10 mouse cellular contexts compared by ENCODE assay signal in genomic region chr4:33589207-33589606, GRCm38 (mm10).
DNase-seq lines count a peak whose midpoint lies in the region; ATAC-seq and TF ChIP-seq lines count a peak whose summit lies in the region.
"Had no signal": no experiment of that assay in that cellular context is flagged by ENCODE, and none has a peak within 500 bp of the region (broad histone marks: within the 10 kb centered on the region; RNA-seq: fewer than 3 reads in every experiment).

No protein-coding gene starts in this region.

- H3K4me1 ChIP-seq in kidney, embryonic 14.5 days (ENCODE audit: control insufficient read depth, insufficient read depth, low read length), result peaks cover 9% of the 10 kb centered on the region; the same call in 1 of the 2 replicates
- H3K4me1 ChIP-seq in hindbrain, postnatal 0 days (ENCODE audit: insufficient read depth, low read length), result no peaks in the 10 kb centered on the region

- H3K27me3 ChIP-seq in kidney, embryonic 14.5 days (ENCODE audit: control insufficient read depth, insufficient read depth, low read length), result no peaks in the 10 kb centered on the region
- H3K27me3 ChIP-seq in hindbrain, postnatal 0 days (ENCODE audit: insufficient read depth, low read length), result no peaks in the 10 kb centered on the region

- 7% methylated on average over 8 of the region's 8 CpGs for WGBS in kidney, embryonic 14.5 days
- 3% methylated on average over 8 of the region's 8 CpGs for WGBS in hindbrain, postnatal 0 days

- TF ChIP-seq CTCF in hindbrain, postnatal 0 days (IDR thresholded peaks at IDR 0.05; ENCODE audit: low read depth), result no peak

- H3K9ac ChIP-seq in kidney, embryonic 14.5 days (ENCODE audit: low read depth, low read length), result no peak overlapping the region
- H3K9ac ChIP-seq in hindbrain, postnatal 0 days (replicated peaks; ENCODE audit: low read length), result no peak overlapping the region

- peak overlapping the region; percentile 22 for H3K4me2 ChIP-seq in kidney, embryonic 14.5 days (replicated peaks; ENCODE audit: low read depth, low read length)
- peak overlapping the region; percentile 29; the same call in 1 of the 2 replicates for H3K4me2 ChIP-seq in hindbrain, postnatal 0 days (ENCODE audit: low read depth, low read length)

- H3K27ac ChIP-seq in kidney, embryonic 14.5 days (ENCODE audit: low read depth, low read length), result no peak overlapping the region
- H3K27ac ChIP-seq in hindbrain, postnatal 0 days, result no peak overlapping the region

- no peak for DNase-seq in kidney, adult 11 months
- DNase-seq in embryo, embryonic 11 days, result peak; percentile 69
- DNase-seq in hindbrain, postnatal 0 days (ENCODE audit: low spot score), result peak; percentile 27
- DNase-seq in retina, postnatal 1 day, result peak; percentile 51
- DNase-seq in urinary bladder, postnatal 25 days (ENCODE audit: low spot score), result no peak
- DNase-seq in kidney, postnatal 10 days, result no peak
- DNase-seq: liver had no signal

- no peaks in the 10 kb centered on the region for H3K36me3 ChIP-seq in kidney, embryonic 14.5 days (ENCODE audit: control insufficient read depth, insufficient read depth, low read length)
- H3K36me3 ChIP-seq in hindbrain, postnatal 0 days (ENCODE audit: insufficient read depth, low read length), result no peaks in the 10 kb centered on the region

- ATAC-seq in kidney, embryonic 14.5 days (ENCODE audit: low FRiP score, low TSS enrichment), result no peak
- no peak for ATAC-seq in hindbrain, postnatal 0 days
- no peak for ATAC-seq in erythroblast, adult 5-6 weeks (replicated peaks; ENCODE audit: low FRiP score, poor library complexity, severe bottlenecking)

- H3K9me3 ChIP-seq in kidney, embryonic 14.5 days (ENCODE audit: control insufficient read depth, low read length), result peaks cover 8% of the 10 kb centered on the region; the same call in 1 of the 2 replicates
- peaks cover 5% of the 10 kb centered on the region; the same call in 1 of the 2 replicates for H3K9me3 ChIP-seq in hindbrain, postnatal 0 days (ENCODE audit: low read length)

- no peak overlapping the region for H3K4me3 ChIP-seq in kidney, embryonic 14.5 days (ENCODE audit: low read length)
- H3K4me3 ChIP-seq in hindbrain, postnatal 0 days (ENCODE audit: low read length), result no peak overlapping the region
- H3K4me3 ChIP-seq: myocyte had no signal

Comparison
In these comparisons a context has a peak if more than half of its experiments do, and no peak if none do; other contexts are left out.
1. DNase-seq: peak in embryo, embryonic 11 days (single experiment), hindbrain, postnatal 0 days (single experiment) and retina, postnatal 1 day (single experiment); none in kidney, adult 11 months (single experiment), urinary bladder, postnatal 25 days (single experiment) and kidney, postnatal 10 days (single experiment).